Mouse (Mus musculus): ENCODE results near the gene Prkca. TPM values are rescaled to one million over a fixed set of nuclear protein-coding genes. Genes with fewer than 3 reads are reported as not detected.

The Prkca gene
- polyA plus RNA-seq, 1 experiment, result 43.2 TPM

DNA sequence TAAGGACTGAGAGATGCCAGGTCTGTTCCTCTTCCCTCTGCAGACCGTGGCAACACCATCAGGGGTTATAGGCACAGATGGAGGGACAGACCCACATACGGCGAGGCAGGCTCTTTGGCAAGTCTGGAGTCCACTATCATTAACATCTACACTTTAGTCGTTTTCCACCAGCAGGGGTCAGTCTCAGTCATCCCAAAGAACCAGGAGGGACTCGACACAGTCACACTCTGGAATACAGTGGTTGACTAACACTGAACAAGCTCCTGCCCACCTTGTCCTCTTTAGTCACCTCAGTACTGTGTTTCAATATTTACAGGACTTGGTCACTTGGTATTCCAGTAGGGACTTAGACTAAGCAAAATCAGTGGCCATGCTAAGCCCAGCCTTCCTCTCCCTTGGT is 215.1 kb downstream of the Prkca start:
- Histone ChIP-seq H3K27ac (ENCODE audit: insufficient read depth, low read length) (no peak overlapping the region), H3K4me3 (ENCODE audit: insufficient read depth, low read length) (no peak overlapping the region), H3K4me1 (ENCODE audit: control insufficient read depth, insufficient read depth, low read length) (no peaks in the 10 kb centered on the region)
- no peak; the same call in 1 of the 2 replicates for TF ChIP-seq CTCF (IDR thresholded peaks at IDR 0.05; ENCODE audit: borderline replicate concordance, insufficient read depth, low read length)
- TF ChIP-seq POLR2A (IDR thresholded peaks at IDR 0.05; ENCODE audit: low read depth, low read length), result no peak

DNA sequence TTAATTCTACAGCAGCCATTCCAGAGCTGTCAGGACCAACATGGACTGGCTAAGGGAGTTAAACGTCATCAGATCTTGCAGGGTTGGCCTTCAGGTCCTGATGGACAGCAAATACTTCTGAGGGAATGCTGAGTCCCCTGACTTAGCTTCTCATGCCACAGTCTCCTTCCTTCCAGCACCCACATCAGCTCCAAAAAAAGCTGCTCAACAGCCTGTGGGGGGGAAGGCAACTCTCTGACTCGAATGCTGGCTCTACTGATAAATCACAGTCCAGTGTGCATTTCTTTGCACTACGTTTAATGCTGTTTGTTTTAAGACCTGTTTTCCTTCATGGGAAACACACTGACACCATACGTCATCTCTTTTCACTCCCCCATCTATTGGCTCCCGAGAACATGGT is 215.8 kb downstream of the Prkca start:
- TF ChIP-seq CTCF (IDR thresholded peaks at IDR 0.05; ENCODE audit: borderline replicate concordance, insufficient read depth, low read length) (no peak), POLR2A (IDR thresholded peaks at IDR 0.05; ENCODE audit: low read depth, low read length) (no peak)
- no peak overlapping the region for H3K4me3 ChIP-seq (ENCODE audit: insufficient read depth, low read length)
- no peak overlapping the region for H3K27ac ChIP-seq (ENCODE audit: insufficient read depth, low read length)
- no peaks in the 10 kb centered on the region; the same call in 1 of the 2 replicates for H3K4me1 ChIP-seq (ENCODE audit: control insufficient read depth, insufficient read depth, low read length)

DNA sequence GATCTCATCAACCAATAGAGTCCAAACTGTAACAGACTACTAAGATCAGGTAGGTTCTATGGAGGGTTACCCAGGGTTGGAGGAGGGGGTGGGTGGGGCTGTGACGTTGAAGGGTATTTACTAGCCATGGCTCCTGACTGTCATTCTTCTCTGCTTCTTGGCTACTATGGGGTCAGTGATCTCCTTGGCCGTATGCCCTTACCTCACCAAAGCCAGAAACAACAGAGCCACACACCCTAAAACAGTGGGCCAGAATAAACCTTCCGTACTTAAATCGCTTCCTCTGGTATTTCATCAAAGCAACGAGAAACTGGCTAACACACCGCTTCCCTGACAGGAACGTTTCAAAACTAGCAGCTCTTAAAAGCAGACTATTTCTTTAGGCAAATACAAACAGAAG is 221.2 kb downstream of the Prkca start:
- Histone ChIP-seq H3K27ac (ENCODE audit: insufficient read depth, low read length) (no peak overlapping the region), H3K4me1 (ENCODE audit: control insufficient read depth, insufficient read depth, low read length) (peaks cover 6% of the 10 kb centered on the region), H3K4me3 (ENCODE audit: insufficient read depth, low read length) (no peak overlapping the region)
- TF ChIP-seq POLR2A (IDR thresholded peaks at IDR 0.05; ENCODE audit: low read depth, low read length) (no peak), CTCF (IDR thresholded peaks at IDR 0.05; ENCODE audit: borderline replicate concordance, insufficient read depth, low read length) (no peak)

GRCm38 (mm10) chr11:108120708-108121107 is 223.0 kb downstream of the Prkca start:
- H3K27ac ChIP-seq (ENCODE audit: insufficient read depth, low read length), result no peak overlapping the region
- no peak overlapping the region for H3K4me3 ChIP-seq (ENCODE audit: insufficient read depth, low read length)
- TF ChIP-seq CTCF (IDR thresholded peaks at IDR 0.05; ENCODE audit: borderline replicate concordance, insufficient read depth, low read length) (no peak), POLR2A (IDR thresholded peaks at IDR 0.05; ENCODE audit: low read depth, low read length) (no peak)
- H3K4me1 ChIP-seq (ENCODE audit: control insufficient read depth, insufficient read depth, low read length), result peaks cover 6% of the 10 kb centered on the region

- Histone ChIP-seq H3K27ac (ENCODE audit: insufficient read depth, low read length) (no peak overlapping the region), H3K4me3 (ENCODE audit: insufficient read depth, low read length) (no peak overlapping the region), H3K4me1 (ENCODE audit: control insufficient read depth, insufficient read depth, low read length) (peaks cover 6% of the 10 kb centered on the region)
- no peak for TF ChIP-seq CTCF (IDR thresholded peaks at IDR 0.05; ENCODE audit: borderline replicate concordance, insufficient read depth, low read length)
- no peak for TF ChIP-seq POLR2A (IDR thresholded peaks at IDR 0.05; ENCODE audit: low read depth, low read length)
These were observed 223.9 kb downstream of the Prkca start for GRCm38 (mm10) chr11:108119785-108120184.

DNA sequence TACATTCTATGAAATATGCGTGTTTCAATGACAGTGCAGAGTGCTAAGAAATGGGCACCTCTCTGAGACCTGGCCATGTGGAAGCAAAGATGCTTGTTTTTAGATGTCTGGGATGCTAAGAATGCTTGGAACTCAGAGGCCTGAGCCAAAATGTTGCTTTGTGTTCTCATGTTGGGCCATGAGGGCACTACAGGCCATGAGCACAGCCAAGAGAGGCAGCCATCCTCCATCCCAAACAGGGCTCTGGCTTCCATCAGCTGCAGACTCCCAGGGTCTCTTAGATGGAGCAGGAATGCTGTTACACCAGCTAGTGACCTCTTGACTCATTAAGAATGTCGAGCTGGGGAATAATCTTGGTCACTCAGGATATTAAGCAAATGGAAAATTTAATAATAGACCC is 224.9 kb downstream of the Prkca start:
- Histone ChIP-seq H3K27ac (ENCODE audit: insufficient read depth, low read length) (no peak overlapping the region), H3K4me3 (ENCODE audit: insufficient read depth, low read length) (no peak overlapping the region), H3K4me1 (ENCODE audit: control insufficient read depth, insufficient read depth, low read length) (peaks cover 6% of the 10 kb centered on the region)
- TF ChIP-seq POLR2A (IDR thresholded peaks at IDR 0.05; ENCODE audit: low read depth, low read length) (no peak), CTCF (IDR thresholded peaks at IDR 0.05; ENCODE audit: borderline replicate concordance, insufficient read depth, low read length) (no peak)

DNA sequence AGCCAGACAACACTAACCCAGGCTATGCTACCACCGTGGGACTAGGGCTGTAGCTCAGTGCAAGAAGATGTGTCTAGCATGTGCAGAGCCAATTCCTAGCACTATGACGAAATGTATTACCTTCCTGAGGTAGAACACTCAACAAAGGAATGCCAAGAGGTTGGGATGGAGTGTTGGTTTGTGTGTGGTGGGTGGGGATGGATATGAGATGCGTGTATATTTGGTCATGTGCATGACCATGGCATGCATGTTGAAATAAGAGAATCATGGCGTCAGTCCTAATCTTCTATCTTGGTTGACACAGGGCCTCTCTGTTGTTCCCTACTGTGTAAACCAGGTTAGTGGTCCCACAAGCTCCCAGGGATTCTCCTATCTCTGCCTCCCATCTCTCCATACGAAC is 225.5 kb downstream of the Prkca start:
- TF ChIP-seq CTCF (IDR thresholded peaks at IDR 0.05; ENCODE audit: borderline replicate concordance, insufficient read depth, low read length) (no peak), POLR2A (IDR thresholded peaks at IDR 0.05; ENCODE audit: low read depth, low read length) (no peak)
- Histone ChIP-seq H3K4me1 (ENCODE audit: control insufficient read depth, insufficient read depth, low read length) (peaks cover 6% of the 10 kb centered on the region), H3K27ac (ENCODE audit: insufficient read depth, low read length) (no peak overlapping the region)

GRCm38 (mm10) chr11:108117360-108118050 is 226.2 kb downstream of the Prkca start:
- Histone ChIP-seq H3K27ac (ENCODE audit: insufficient read depth, low read length) (no peak overlapping the region), H3K4me1 (ENCODE audit: control insufficient read depth, insufficient read depth, low read length) (peaks cover 6% of the 10 kb centered on the region), H3K4me3 (ENCODE audit: insufficient read depth, low read length) (no peak overlapping the region)
- no peak for TF ChIP-seq CTCF (IDR thresholded peaks at IDR 0.05; ENCODE audit: borderline replicate concordance, insufficient read depth, low read length)
- TF ChIP-seq POLR2A (IDR thresholded peaks at IDR 0.05; ENCODE audit: low read depth, low read length), result no peak

More for the DNA sequence above, 225.5 kb downstream of the Prkca start:
- H3K4me3 ChIP-seq (ENCODE audit: insufficient read depth, low read length), result no peak overlapping the region

DNA sequence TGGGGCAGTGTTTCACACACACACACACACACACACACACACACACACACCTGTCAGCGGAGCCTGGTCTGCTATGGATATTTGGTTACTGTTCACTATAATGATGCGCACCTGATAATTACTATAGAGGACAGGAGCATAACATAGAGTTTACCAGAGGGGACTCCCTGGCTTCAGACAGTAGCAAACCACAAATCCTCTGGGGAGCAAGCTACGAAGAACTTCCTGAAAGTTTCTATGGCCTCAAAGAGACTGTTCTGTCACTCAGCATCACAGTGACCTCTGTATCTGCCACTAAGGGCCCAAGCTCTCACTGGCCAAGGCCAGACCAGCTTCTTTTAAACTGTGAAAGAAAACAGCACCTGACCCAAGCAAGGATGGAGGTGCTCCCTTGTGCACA is 229.6 kb downstream of the Prkca start:
- Histone ChIP-seq H3K4me1 (ENCODE audit: control insufficient read depth, insufficient read depth, low read length) (no peaks in the 10 kb centered on the region), H3K27ac (ENCODE audit: insufficient read depth, low read length) (no peak overlapping the region), H3K4me3 (ENCODE audit: insufficient read depth, low read length) (no peak overlapping the region)
- TF ChIP-seq CTCF (IDR thresholded peaks at IDR 0.05; ENCODE audit: borderline replicate concordance, insufficient read depth, low read length) (no peak), POLR2A (IDR thresholded peaks at IDR 0.05; ENCODE audit: low read depth, low read length) (no peak)

DNA sequence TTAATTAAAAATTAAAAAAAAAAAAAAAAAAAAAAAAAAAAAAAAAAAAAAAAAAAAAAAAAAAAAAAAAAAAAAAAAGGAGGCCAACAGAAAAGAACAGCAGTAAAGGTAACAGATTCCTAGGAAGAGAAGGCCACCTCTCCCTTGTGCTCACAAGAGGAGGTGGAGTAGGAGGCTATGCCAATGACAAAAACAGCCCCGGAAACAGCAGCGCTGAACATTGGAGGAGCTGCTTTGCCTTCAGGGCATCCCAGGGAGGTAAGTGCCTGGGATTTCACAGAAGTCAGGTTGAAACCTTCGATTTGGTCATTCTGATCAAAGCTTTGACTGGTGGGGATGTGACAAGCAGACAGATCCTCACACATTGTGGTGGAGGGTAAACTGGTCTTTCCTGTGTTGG is 231.3 kb downstream of the Prkca start:
- no peaks in the 10 kb centered on the region for H3K4me1 ChIP-seq (ENCODE audit: control insufficient read depth, insufficient read depth, low read length)
- H3K27ac ChIP-seq (ENCODE audit: insufficient read depth, low read length), result no peak overlapping the region
- no peak overlapping the region for H3K4me3 ChIP-seq (ENCODE audit: insufficient read depth, low read length)
- no peak for TF ChIP-seq POLR2A (IDR thresholded peaks at IDR 0.05; ENCODE audit: low read depth, low read length)
- no peak for TF ChIP-seq CTCF (IDR thresholded peaks at IDR 0.05; ENCODE audit: borderline replicate concordance, insufficient read depth, low read length)
